Mouse (Mus musculus) midbrain, embryonic 12.5 days (tissue): Measurements from ENCODE around the gene Klk10. TPM values are rescaled to one million over a fixed set of nuclear protein-coding genes. Genes with fewer than 3 reads are reported as not detected.

Source experiments
- ATAC-seq: fragments of 200-750 bp; cut with Nextera tagmentation; 2 replicates; pipeline ENCODE4 v1.8.0; 2017; ENCODE audit warnings: low read depth, moderate TSS enrichment, moderate library complexity; ENCODE audit not compliant: low FRiP score
- H3K27ac ChIP-seq: fragments of 300-500 bp; sonication (generic); replicated peaks from 2 replicates; pipeline ENCODE4 v1.5.1; 2016; ENCODE audit warnings: mild to moderate bottlenecking
- H3K27me3 ChIP-seq: fragments of 300-500 bp; sonication (generic); 2 replicates; pipeline ENCODE4 v1.6.1; 2016; ENCODE audit warnings: mild to moderate bottlenecking
- H3K36me3 ChIP-seq: fragments of 300-500 bp; sonication (generic); 2 replicates; pipeline ENCODE4 v1.6.1; 2016
- H3K4me1 ChIP-seq: fragments of 300-500 bp; sonication (generic); 2 replicates; pipeline ENCODE4 v1.6.1; 2016
- H3K4me2 ChIP-seq: fragments of 300-500 bp; sonication (generic); replicated peaks from 2 replicates; pipeline ENCODE4 v1.6.1; 2016; ENCODE audit warnings: mild to moderate bottlenecking, moderate library complexity
- H3K4me3 ChIP-seq: fragments of 300-500 bp; sonication (generic); 2 replicates; pipeline ENCODE4 v1.5.1; 2016; ENCODE audit warnings: mild to moderate bottlenecking
- H3K9ac ChIP-seq: fragments of 300-500 bp; sonication (generic); replicated peaks from 2 replicates; pipeline ENCODE4 v1.6.1; 2016; ENCODE audit warnings: mild to moderate bottlenecking, moderate library complexity
- H3K9me3 ChIP-seq: fragments of 300-500 bp; sonication (generic); 2 replicates; pipeline ENCODE4 v1.6.1; 2016; ENCODE audit warnings: mild to moderate bottlenecking
- WGBS: fragments of 180-500 bp; shearing (Covaris S2); methylation state at CpG from one replicate; pipeline ENCODE4 v1.1.7; 2016; 5-methylcytosine and 5-hydroxymethylcytosine counted together
- polyA plus RNA-seq: library from polyadenylated mRNA; unstranded; fragments of >200 nt; fragmentation: Nextera tagmentation; extraction: Ambion mirVana; gene quantifications from 2 replicates; pipeline ENCODE4 v1.2.1, GENCODE M21; 2016

Gene Klk10
- 0.13 TPM in 1 of 2 replicates, not detected in the other for polyA plus RNA-seq

- 53% methylated on average over 5 of the region's 5 CpGs for WGBS
- Histone ChIP-seq H3K36me3 (no peaks in the 10 kb centered on the region), H3K4me3 (no peak within 1 kb of the TSS), H3K4me1 (peaks cover 7% of the 10 kb centered on the region; the same call in 1 of the 2 replicates), H3K9me3 (no peaks in the 10 kb centered on the region), H3K27me3 (peaks cover 20% of the 10 kb centered on the region), H3K4me2 (no peak within 1 kb of the TSS), H3K9ac (no peak within 1 kb of the TSS), H3K27ac (no peak within 1 kb of the TSS)
- no peak for ATAC-seq
Measured at GRCm38 (mm10) chr7:43780746-43781145, at the start of gene Klk10. Gene Klk10, plus strand, starts transcription at chr7:43781035.

DNA sequence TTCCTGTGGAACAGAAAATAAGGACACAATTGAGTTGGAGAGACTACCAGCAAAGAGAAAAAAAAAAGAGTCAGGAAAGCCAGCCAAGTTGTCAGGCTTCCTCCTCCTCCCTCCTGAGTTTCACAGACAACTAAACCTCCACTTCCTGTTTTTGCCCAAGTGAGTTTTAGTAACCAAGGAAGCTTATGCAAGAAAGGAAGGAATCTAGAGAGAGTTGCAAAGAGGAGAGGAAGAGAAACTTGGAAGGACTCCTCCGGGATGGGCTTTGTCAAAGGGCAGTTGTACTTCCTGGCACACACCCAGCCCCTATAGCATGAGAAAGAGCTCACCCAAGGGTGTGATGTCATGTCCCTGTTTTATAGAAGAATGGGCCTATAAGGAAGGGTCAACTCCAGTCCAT lies 33.0 kb upstream of the Klk10 start:
- WGBS = 50% methylated on average over 1 of the region's 1 CpGs

GRCm38 (mm10) chr7:43752806-43753205 lies 28.0 kb upstream of the Klk10 start:
- Histone ChIP-seq H3K4me2 (no peak overlapping the region), H3K9ac (no peak overlapping the region), H3K27me3 (no peaks in the 10 kb centered on the region), H3K36me3 (no peaks in the 10 kb centered on the region), H3K4me3 (no peak overlapping the region), H3K27ac (no peak overlapping the region), H3K4me1 (no peaks in the 10 kb centered on the region), H3K9me3 (no peaks in the 10 kb centered on the region)
- WGBS = 68% methylated on average over 2 of the region's 2 CpGs
- no peak for ATAC-seq

More for the DNA sequence above, 33.0 kb upstream of the Klk10 start:
- no peaks in the 10 kb centered on the region for H3K36me3 ChIP-seq
- H3K9me3 ChIP-seq = no peaks in the 10 kb centered on the region
- no peak for ATAC-seq
- no peak overlapping the region for H3K4me2 ChIP-seq
- no peak overlapping the region for H3K9ac ChIP-seq
- H3K4me1 ChIP-seq = no peaks in the 10 kb centered on the region
- no peak overlapping the region for H3K4me3 ChIP-seq
- no peaks in the 10 kb centered on the region for H3K27me3 ChIP-seq
- no peak overlapping the region for H3K27ac ChIP-seq

DNA sequence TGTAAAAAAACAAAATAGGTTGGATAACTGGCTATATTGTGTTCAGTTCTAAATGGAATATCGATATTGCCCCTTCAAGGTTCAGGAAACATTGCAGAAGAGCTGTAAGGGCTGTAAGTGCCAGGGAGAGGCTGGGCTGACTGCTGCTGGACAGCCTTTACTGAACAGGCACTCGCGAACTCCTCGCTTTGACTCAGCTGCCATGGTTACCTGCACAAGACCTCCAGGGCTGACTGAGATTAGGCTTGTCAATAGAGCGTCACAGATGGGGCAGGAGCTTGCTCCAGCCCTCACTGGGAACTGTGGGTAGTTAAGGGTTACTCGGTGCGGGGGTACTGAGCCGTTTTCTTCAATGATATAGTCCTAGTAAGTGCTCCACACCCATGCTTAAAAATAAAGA lies 14.4 kb upstream of the Klk10 start:
- H3K9ac ChIP-seq = no peak overlapping the region
- H3K4me3 ChIP-seq = no peak overlapping the region
- H3K27me3 ChIP-seq = no peaks in the 10 kb centered on the region
- H3K4me1 ChIP-seq = no peaks in the 10 kb centered on the region
- ATAC-seq = no peak
- H3K4me2 ChIP-seq = no peak overlapping the region
- no peak overlapping the region for H3K27ac ChIP-seq
- H3K9me3 ChIP-seq = no peaks in the 10 kb centered on the region
- 41% methylated on average over 8 of the region's 8 CpGs for WGBS
- H3K36me3 ChIP-seq = no peaks in the 10 kb centered on the region

DNA sequence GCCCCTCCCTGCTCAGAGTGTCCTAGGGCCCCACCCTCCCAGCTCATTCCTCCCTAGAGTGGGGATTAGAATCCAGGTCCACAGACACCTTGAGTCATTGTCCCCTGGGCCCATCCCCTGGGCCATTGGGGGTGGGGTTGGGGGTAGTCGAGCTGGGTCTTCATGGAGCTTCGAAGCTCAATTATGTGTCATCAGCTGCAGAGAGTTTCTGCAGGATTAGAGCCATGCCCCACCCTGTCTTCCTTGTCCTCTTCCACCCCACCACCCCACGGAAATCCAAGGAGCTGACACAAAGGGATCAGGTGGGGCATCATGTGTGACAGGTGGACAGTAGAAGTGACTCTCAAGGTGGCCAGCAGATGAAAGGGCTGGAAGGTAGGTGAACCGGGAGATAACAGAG lies 12.2 kb upstream of the Klk10 start, which contains the start of gene Klk12:
Gene Klk12, plus strand, starts transcription at position 301 of the 400 bp plus-strand sequence.
- Histone ChIP-seq H3K9me3 (no peaks in the 10 kb centered on the region), H3K27me3 (no peaks in the 10 kb centered on the region), H3K9ac (no peak within 1 kb of the TSS), H3K4me2 (no peak within 1 kb of the TSS), H3K4me1 (no peaks in the 10 kb centered on the region), H3K27ac (no peak within 1 kb of the TSS), H3K36me3 (no peaks in the 10 kb centered on the region), H3K4me3 (no peak within 1 kb of the TSS)
- WGBS = 81% methylated on average over 4 of the region's 4 CpGs
- no peak for ATAC-seq

DNA sequence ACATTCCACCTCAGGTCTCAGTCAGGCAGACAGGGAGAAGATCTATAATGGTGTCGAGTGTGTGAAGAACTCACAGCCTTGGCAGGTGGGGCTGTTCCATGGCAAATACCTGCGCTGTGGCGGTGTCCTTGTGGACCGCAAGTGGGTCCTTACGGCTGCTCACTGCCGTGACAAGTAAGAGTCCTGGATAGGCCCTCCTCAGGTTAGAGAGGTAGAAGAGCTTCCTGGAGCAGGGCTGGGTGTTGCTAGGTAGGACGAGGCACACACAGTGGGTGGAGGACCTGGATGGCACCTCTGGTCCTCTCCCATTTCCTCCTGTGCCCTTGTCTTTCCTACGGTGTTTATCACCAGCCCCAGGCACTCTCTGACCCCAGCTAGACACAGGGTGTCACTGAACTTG lies 11.2 kb upstream of the Klk10 start:
- Histone ChIP-seq H3K27me3 (no peaks in the 10 kb centered on the region), H3K4me1 (no peaks in the 10 kb centered on the region), H3K4me2 (no peak overlapping the region), H3K9ac (no peak overlapping the region), H3K9me3 (no peaks in the 10 kb centered on the region), H3K4me3 (no peak overlapping the region), H3K27ac (no peak overlapping the region), H3K36me3 (no peaks in the 10 kb centered on the region)
- no peak for ATAC-seq
- 89% methylated on average over 8 of the region's 8 CpGs for WGBS

GRCm38 (mm10) chr7:43770701-43771100 lies 10.1 kb upstream of the Klk10 start:
- no peak for ATAC-seq
- Histone ChIP-seq H3K4me1 (peaks cover 8% of the 10 kb centered on the region; the same call in 1 of the 2 replicates), H3K4me2 (no peak overlapping the region), H3K9me3 (no peaks in the 10 kb centered on the region), H3K27me3 (no peaks in the 10 kb centered on the region; the same call in 1 of the 2 replicates), H3K4me3 (no peak overlapping the region), H3K9ac (no peak overlapping the region), H3K27ac (no peak overlapping the region), H3K36me3 (no peaks in the 10 kb centered on the region)
- WGBS = 94% methylated on average over 10 of the region's 10 CpGs

- 93% methylated on average over 6 of the region's 6 CpGs for WGBS
- peaks cover 8% of the 10 kb centered on the region; the same call in 1 of the 2 replicates for H3K4me1 ChIP-seq
- H3K9ac ChIP-seq = no peak overlapping the region
- no peaks in the 10 kb centered on the region for H3K9me3 ChIP-seq
- no peak overlapping the region for H3K27ac ChIP-seq
- H3K4me3 ChIP-seq = no peak overlapping the region
- no peaks in the 10 kb centered on the region for H3K36me3 ChIP-seq
- H3K27me3 ChIP-seq = no peaks in the 10 kb centered on the region; the same call in 1 of the 2 replicates
- H3K4me2 ChIP-seq = no peak overlapping the region
- ATAC-seq = no peak
Measured at GRCm38 (mm10) chr7:43771916-43772315, 8.9 kb upstream of the Klk10 start.

DNA sequence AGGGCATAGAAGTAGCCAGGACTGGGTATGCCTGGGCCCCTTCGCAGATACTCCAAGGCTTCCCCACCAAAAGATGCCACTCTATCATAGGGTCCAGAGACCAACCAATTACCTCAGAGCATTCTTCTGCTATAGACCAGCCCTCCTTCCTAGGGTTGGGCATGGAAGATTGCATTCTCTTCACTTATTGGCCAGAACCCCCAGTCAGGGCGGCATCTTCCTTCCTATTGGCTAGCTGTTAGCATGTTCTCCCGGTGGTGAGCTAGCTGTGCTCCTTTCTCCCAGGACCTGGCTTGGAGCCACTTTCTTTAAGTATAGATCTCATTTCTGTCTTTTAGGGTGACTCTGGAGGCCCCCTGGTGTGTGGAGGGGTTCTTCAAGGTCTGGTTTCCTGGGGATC lies 7.9 kb upstream of the Klk10 start:
- Histone ChIP-seq H3K27ac (no peak overlapping the region), H3K4me3 (no peak overlapping the region), H3K4me1 (peaks cover 8% of the 10 kb centered on the region; the same call in 1 of the 2 replicates), H3K27me3 (no peaks in the 10 kb centered on the region; the same call in 1 of the 2 replicates), H3K36me3 (no peaks in the 10 kb centered on the region), H3K9ac (no peak overlapping the region), H3K4me2 (no peak overlapping the region), H3K9me3 (no peaks in the 10 kb centered on the region)
- 75% methylated on average over 3 of the region's 3 CpGs for WGBS
- no peak for ATAC-seq

DNA sequence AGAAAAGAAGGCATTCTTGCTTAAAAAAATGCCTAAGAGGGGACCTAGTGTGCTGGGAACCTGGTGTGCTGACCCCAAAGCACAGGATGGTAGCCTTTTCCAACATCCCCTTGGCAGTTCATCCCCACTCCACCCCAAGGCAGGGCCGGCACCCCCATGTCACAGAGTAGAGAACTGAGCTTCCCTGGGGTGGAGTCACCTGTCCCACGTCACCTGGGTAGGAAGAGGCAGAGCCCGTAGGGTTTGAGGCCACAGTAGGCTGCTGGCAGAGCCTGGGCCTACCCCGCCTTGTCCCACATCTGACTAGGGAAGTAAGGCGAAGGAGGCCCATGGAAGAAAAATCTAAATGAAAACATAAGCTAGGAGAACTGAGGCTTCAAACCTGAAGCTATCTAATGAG lies 6.5 kb upstream of the Klk10 start, which contains the start of gene Klk11:
Gene Klk11, plus strand, starts transcription at position 241 of the 400 bp plus-strand sequence.
- H3K27ac ChIP-seq = no peak within 1 kb of the TSS
- peaks cover 8% of the 10 kb centered on the region; the same call in 1 of the 2 replicates for H3K4me1 ChIP-seq
- H3K27me3 ChIP-seq = no peaks in the 10 kb centered on the region; the same call in 1 of the 2 replicates
- H3K9ac ChIP-seq = no peak within 1 kb of the TSS
- no peak for ATAC-seq
- H3K9me3 ChIP-seq = no peaks in the 10 kb centered on the region
- H3K4me2 ChIP-seq = no peak within 1 kb of the TSS
- WGBS = 92% methylated on average over 5 of the region's 5 CpGs
- H3K36me3 ChIP-seq = no peaks in the 10 kb centered on the region
- H3K4me3 ChIP-seq = no peak within 1 kb of the TSS

GRCm38 (mm10) chr7:43774802-43775201 lies 6.0 kb upstream of the Klk10 start:
- Histone ChIP-seq H3K36me3 (no peaks in the 10 kb centered on the region), H3K4me2 (no peak overlapping the region), H3K27me3 (no peaks in the 10 kb centered on the region; the same call in 1 of the 2 replicates), H3K4me3 (no peak overlapping the region), H3K9ac (no peak overlapping the region), H3K27ac (no peak overlapping the region), H3K9me3 (no peaks in the 10 kb centered on the region), H3K4me1 (peaks cover 8% of the 10 kb centered on the region; the same call in 1 of the 2 replicates)
- ATAC-seq = peak; percentile 53
- 52% methylated on average over 5 of the region's 6 CpGs for WGBS

DNA sequence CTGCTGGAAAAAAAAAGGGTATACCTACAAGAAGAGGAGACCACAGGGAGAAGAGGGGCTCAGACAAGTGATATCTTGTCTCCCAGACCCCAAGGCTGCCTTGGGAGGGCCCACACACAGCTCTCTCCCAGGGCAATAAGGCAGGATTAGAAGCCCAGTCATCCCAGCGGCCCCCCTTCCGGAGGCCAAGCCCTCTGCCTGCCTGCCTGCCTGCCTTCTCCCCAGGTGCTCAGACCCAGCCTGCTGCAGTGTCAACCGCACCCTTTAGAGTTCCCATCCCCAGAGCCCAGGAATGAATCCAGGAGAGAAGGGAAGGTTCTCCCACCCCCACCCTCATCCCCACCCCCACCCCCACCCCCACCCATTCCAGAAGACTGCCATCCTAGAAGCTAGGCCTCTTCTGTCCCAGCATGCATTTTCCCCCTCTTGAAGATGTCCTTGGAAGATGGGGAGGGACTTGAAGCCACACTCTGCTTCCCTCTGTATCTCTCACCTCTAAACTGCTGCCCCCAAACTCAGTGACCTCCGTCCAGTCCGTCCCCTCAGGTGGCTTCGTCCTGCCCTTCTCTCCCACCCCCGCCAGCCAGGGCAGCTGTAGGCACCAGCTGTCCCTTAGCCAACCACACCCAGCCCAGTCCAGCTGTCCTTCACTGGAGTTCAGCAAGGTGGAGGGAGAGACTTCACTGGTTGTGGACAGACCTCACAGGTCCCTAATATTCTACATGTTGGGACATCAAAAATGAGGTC lies 5.4 kb upstream of the Klk10 start:
- Histone ChIP-seq H3K4me3 (no peak overlapping the region), H3K27me3 (no peaks in the 10 kb centered on the region; the same call in 1 of the 2 replicates), H3K36me3 (no peaks in the 10 kb centered on the region), H3K27ac (no peak overlapping the region), H3K4me1 (peaks cover 8% of the 10 kb centered on the region; the same call in 1 of the 2 replicates), H3K9ac (no peak overlapping the region), H3K9me3 (no peaks in the 10 kb centered on the region), H3K4me2 (no peak overlapping the region)
- ATAC-seq = peak; percentile 36; the same call in 1 of the 2 replicates
- 47% methylated on average over 7 of the region's 7 CpGs for WGBS
